Mouse (Mus musculus): ENCODE results near the gene Atp8b5.

GRCm38 (mm10) chr4:43374266-43374665 is 107.3 kb downstream of the Atp8b5 start:
- TF ChIP-seq CTCF (IDR thresholded peaks at IDR 0.05; ENCODE audit: insufficient read depth, low read depth, low read length) (no peak), POLR2A (IDR thresholded peaks at IDR 0.05; ENCODE audit: insufficient read depth, low read depth, low read length) (no peak)
